Mouse (Mus musculus) erythroblast, adult 5-6 weeks (primary cell): Measurements from ENCODE around the gene Arhgap19. TPM values are rescaled to one million over a fixed set of nuclear protein-coding genes. Genes with fewer than 3 reads are reported as not detected.

Source experiments
- ATAC-seq: replicated peaks from 2 replicates; pipeline ENCODE4 v1.8.0; 2016; ENCODE audit warnings: moderate number of reproducible peaks, mild to moderate bottlenecking, moderate TSS enrichment, inconsistent platforms; ENCODE audit not compliant: poor library complexity, low FRiP score, severe bottlenecking
- total RNA-seq, 2 experiments: library from RNA; stranded (forward) in 1 of 2; stranded (reverse) in 1 of 2; fragments of 150-400 nt in 1 of 2; fragments of 200-764, 138-1000 nt in 1 of 2; gene quantifications; 2 replicates each; pipeline versions ENCODE4 v1.2.3 to v1.2.4; 2015 to 2017; ENCODE audit warnings: low replicate concordance in 2 of 2

Gene Arhgap19
- total RNA-seq, 2 experiments from 2014 or later: 17.5 to 28.1 TPM

DNA sequence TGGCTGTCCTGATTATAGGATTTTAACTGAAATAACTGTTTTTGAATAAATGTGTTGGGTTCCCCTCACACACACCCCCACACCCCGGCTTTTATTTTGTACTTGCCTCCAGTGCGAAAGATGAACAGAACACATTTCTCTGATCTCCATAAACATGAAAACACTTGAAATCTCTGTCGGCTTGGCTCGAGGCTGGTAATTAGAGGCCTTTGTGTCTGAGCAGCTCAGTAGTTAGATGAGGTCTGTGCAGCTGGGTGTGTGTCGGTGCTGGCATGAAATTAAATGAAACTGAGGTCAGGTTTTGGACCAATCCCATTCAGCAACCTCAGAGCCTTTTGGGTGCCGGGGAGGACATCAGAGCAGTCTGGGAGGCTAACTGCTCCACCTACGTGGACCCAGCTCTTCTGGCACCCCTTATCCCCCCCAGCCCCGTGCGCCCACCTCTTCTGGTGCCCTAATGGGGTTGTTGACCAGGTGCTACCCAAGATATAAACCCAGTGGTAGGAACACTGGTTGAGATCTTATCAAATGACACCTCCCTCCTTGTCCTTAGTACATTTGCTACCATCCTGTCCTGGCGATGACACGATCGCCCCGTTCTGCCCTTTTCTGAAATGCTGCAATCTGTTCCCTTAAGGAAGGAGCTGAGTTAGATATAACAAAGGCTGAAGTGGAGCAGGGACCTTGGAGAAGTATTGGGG, 30.8 kb upstream of the Arhgap19 start:
- no peak for ATAC-seq

DNA sequence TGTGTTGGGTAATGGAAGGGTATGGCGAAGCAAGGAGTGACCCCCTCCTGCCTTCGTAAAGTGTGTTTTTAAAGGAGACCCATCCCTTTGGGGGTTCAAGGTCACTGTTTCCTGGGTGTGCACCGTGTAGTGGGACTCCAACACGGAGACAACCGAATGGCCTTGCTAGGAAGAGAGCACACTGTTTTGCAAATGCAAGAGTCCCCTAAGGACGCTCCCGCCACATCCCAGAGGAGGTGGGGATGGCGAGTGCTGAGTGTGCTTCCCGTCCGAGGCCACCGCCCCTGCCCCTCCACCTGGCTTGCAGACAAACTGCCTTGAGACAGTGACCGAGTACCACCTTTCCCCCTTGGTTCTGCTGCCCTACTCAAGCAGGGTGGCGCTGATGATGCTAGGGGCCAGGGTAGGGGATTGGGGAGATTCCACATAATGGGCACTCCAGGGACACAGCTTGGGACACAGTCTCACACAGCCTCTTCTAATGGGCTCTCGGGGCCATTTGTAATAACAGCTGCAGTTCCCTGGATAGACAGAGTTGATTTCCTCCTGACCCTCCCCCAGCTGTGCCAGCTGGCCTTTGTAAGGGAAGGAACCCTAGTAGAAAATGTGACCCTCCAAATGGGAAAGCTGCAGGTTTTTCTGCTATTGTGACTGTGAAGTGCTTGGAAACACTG, 30.0 kb upstream of the Arhgap19 start:
- no peak for ATAC-seq

DNA sequence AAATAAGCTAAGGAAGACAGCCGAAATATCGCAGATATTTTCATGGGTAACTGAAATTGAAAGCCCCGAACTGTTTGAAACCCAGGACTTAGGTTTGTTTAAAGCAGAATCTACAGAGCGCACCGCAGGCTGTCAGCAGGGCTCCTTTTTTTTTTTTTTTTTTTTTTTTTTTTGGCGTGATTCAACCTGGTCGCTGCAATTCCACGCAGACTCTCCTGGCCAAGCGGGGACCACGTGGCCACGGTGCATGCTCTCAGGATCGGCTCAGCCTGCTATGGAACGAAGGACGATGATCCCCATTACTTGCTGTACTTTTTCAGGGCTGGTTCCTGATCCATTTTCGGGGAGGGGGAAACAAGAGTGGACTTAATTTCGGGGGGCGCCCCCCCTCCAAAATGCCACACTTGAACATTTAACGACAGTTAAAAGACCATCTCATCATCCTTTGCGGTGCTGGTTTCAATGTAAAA, 29.3 kb upstream of the Arhgap19 start:
- no peak for ATAC-seq

DNA sequence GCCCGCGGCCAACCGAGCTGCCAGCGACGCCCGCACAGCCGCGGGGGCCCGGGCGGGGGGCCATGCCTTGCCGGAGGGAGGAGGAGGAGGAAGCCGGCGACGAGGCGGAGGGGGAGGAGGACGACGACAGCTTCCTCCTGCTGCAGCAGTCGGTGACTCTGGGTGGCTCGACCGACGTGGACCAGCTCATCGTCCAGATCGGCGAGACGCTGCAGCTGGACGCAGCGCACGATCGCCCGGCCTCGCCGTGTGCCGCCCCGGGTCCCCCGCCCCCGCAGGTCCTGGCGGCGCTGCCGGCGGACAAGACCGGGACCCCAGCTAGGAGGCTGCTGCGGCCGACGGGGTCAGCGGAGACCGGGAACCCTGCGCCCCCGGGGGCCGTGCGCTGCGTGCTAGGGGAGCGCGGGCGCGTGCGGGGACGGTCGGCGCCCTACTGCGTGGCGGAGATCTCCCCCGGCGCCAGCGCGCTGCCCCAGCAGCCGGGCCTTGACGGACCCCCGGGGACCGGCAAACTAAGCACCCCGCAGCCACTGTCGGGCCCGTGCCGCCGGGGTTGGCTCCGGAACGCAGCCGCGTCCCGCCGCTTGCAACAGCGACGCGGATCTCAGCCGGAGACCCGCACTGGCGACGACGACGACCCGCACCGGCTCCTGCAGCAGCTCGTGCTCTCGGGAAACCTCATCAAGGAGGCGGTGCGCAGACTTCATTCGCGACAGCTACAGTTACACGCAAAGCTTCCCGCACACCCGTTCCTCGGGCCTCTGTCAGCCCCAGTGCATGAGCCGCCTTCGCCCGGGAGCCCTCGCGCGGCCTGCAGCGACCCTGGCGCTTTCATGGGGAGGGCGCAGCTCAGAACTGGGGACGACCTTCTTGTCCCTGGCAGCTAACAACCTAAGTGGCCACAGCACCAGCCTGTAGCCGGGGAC, 28.5 kb upstream of the Arhgap19 start:
- peak; percentile 42 for ATAC-seq

DNA sequence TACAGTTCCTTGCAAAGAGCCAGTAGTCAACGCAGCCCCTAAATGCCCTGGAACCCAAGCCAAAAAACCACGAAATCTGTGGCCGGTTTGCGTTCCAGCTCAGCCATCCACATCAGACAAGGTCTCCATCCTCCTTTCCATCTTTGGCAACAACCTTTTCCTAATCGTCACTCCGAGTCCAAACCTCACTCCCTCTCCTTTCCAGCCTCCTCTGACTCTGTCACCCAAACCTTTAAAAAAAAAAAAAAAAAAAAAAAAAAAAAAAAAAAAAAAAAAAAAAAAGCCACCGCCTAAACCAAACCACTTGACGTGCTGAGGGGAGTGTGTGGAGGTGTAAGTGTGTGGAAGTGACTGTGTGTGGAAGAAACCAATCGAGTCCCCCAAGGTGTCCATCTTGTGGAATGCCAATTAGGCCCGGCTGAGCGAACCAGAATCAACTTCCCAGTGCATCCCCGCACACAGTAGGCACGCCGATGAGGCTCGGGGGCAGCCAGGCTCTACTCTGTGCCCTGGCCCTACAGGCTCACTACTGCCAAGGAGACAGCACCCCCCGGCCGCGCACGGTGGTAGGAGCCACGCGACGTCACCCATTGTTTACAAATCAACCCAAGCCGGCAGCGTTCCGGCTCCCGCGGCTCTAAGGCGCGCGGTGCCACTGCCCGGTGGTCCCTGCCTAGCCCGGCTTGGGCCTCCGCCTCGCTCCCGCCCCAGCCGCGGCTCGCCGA, 27.7 kb upstream of the Arhgap19 start, which contains the start of gene Frat1:
Gene Frat1, plus strand, starts transcription at position 590 of the 725 bp plus-strand sequence.
- ATAC-seq: peak; percentile 91

DNA sequence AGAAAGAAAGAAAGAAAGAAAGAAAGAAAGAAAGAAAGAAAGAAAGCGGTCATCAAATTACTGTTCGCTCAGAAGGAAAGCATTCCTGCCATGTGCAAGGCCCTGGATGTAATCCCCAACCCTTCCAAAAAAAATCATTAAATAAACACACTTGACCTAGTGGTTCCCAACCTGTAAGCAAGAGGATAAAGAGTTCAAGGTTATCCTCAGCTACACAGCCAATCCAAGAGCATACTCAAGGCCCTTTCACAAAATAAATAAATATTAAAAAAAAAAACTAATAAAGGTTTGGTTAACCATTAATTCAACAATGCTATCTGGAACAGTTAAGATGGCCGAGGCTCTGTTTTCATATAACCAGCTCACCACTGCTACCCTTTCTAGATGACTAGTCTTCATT, 27.1 kb upstream of the Arhgap19 start:
- ATAC-seq: no peak

DNA sequence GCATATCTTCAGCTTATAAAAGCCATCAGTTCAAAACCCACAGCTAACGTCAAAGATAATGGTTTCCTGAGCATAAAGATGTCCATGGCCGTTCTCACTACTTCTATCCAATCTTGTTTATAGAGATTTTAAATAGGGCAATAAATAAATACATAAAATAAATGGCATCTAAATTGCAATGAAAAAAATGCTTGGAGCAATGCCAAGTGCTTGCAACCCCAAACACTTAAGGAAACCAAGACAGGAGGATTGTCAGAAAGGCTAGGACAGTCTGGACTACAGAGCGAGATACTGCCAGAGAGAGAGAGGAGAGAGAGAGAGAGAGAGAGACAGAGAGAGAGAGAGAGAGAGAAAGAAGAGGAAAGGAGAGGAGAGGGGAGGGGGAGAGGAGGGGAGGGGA, 24.7 kb upstream of the Arhgap19 start:
- ATAC-seq: no peak

DNA sequence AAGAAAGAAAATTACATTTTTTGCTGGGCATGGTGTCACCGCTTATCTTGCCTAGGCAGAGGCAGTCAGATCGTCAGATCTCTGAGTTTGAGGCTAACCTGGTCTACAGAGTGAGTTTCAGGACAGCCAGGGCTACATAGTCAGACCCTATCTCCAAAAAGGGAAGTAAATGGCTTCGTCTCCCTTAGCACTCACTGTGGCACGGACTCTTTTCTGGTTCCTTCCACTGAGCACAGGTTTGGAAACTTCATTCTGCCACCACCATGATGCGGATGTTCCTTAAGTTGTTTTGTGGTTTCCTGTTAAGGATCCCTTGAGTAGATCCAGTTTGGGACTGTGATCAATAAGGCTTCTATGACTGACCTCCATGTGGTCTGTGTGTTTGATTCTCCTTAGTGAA, 23.1 kb upstream of the Arhgap19 start:
- ATAC-seq: no peak

DNA sequence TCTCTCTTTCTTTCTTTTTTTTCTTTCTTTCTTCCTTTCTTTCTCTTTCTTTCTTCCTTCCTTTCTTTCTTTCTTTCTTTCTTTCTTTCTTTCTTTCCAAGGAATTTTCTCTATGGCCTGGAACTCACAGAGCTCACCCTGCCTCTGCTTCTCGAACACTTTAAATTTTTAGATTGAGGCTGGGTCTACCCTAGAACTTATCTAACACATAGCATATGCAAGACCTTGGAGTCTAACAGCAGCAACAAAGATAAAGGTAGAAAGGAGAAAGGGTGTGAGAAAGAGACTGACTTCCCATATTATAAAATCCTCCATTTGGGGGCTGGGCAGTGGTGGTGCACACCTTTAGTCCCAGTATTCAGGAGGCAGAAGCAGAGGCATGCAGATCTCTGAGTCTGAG, 20.7 kb upstream of the Arhgap19 start:
- no peak for ATAC-seq

DNA sequence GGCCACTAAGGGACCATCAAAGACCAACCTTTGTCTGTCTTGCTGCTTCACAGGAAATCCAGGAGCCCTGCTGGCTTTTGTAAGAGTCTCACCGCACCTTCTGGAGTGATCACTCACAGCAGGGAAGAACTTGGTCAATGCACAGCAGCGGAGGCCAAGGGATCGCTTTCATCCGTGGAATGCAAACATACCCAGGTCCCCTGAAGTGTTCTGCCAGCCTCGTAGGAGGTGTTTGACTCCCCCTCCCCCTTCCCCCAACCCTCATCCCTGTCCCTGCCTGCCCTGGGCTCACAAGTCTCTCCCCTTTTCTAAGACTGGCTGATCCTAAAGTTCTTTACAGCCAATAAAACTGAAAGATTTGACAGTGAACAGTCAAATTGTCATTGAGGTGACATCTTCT, 19.6 kb upstream of the Arhgap19 start:
- no peak for ATAC-seq

DNA sequence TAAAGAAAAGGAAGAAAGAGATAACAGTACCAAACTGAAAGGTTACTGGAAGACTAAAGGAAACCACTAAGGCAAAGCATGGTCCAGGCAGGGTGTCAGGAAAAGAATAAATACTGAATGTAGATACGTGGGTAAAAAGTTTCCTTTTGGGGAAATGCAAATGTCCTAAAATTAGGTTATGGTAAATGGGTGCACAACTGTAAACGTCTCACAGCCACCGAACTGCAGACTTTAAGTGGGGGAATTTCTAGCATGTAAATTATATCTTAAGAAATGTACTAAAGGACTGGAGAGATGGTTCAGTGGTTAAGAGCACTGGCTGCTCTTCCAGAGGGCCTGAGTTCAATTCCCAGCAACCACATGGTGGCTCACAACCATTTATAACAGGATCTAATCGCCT, 16.9 kb upstream of the Arhgap19 start:
- no peak for ATAC-seq

DNA sequence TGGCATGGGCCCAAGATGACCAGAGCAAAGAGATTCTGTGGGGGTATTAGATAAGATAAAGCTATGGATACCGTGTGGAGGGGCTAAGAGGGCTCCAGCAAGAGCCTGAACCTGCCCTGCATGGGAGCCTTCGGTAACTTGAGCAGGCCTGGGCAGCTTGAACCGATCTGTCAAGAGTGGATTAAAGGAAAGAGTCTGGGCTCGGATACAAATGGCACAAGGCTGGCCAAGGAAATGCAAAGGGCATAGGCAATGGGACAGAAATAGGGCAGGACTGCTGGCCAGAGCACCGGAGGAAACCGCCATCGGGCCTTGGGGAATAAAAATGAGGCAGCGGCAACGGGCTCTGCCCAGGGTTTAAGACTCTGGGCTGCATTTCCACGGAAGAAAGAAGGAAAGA, 15.5 kb upstream of the Arhgap19 start:
- ATAC-seq: no peak

DNA sequence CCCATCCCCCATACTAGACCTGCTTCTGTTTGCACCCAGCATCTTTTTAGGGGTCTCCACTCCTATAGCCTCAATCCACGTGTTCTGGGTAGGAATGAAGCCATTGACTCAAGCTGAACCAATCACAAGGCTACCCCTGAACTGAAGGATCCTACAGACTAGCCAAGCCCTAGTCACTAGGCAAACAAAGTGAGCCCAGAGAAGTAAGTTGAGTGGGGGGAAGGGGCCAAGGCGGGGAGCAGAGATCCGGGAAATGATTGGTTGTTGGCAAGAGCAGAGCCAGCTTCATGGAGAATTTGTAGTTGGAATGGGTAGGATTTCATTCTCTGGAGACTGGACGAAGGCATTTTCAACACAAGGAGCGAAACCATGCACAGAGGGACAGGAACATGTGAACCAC, 15.1 kb upstream of the Arhgap19 start:
- ATAC-seq: no peak

DNA sequence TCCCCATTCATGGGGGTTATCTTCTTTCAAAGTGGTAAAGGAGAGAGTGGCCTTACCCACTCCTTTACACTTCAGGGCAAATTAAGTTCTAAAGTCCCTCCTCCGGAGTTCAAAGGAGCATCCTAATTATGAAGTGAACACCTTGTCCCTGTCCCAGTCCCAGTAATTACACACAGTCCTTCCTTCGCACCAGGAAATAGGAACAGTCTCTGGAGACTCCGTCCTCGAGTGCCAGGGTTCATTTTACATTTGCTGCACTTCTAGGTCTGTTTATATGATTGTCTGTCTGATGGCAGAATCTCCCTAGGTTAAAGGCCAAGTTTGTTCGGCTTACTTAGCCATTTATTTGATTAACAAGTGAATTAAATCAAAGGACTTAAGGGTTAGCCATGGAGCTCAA, 14.6 kb upstream of the Arhgap19 start:
- no peak for ATAC-seq

DNA sequence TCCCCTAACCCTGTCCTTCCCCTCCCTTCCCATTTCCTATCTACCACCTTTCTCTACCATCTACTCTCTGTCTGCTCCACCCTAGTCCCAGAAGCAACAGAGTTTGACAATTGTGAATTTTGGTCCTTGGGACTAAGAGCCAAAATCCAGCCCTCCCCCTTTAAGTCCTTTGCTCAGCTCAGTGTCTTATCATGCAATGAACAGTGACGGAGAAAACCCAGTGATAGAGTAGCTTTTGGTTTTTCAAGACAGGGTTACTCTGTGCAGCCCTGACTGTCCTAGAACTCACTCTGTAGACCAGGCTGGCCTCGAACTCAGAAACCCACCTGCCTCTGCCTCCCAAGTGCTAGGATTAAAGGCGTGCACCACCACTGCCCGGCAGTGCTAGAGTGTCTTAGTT, 11.5 kb upstream of the Arhgap19 start:
- no peak for ATAC-seq

DNA sequence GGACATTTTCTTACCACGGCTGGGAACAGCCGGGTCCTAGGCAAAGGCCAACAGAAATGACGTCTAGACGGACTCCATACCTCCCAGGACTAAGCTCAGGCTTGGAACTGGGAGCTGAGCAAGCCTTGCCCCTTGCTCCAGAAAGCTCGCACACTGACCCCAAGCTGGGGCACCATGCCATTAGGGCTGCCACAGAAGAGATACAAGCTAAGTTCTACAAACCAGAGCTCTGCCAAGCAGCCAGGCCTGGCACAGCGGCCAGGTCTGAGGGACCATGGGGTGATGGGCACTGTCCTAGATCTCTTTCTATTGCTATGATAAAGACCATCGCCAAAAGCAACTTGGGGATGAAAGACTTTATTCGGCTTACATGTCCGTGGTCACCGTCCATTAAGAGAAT, 10.7 kb upstream of the Arhgap19 start:
- no peak for ATAC-seq

DNA sequence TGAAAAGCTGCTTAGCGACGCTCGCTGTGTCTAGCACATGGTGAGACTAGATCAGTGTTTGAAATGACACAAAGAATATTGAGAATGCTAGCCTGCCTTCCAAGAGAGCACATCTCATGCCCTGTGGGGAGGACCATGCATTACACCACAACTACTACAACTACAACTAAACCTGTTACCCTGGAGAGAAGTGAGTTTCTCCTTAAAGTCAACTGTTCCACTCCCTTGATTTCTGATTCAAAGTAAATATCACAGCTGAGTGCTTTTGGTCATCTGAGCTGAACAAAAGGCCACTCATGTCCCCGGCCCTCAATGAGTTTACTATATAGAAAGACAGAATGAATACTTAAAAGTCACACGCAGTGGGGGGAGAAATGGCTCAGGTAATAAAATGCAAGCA, 8.2 kb upstream of the Arhgap19 start:
- ATAC-seq: no peak

DNA sequence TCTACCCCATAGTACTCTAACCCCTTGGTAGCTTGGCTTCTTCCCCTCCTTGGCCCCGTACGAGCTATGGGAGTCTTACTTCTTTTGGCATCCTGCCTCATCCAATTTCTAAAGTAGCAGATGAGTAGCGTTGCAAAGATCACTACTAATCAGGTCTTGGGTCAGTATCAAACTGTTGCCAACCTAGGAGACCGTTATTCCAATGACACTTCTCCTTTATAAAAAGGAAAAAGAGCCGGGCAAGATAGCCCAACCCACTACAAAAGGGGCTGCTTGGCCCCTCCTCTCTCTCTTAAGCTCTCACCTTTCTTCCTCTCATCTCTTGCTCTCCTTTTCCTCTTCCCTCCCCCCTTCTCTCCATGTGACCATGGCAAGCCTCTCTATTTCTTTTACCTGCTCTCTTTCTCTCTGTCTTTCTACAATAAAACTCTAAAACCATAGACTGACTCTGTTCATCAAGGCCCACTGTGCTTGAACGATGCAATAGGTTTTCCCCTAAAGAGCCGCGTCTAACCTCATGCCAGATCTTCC, 6.3 kb upstream of the Arhgap19 start:
- ATAC-seq: no peak

DNA sequence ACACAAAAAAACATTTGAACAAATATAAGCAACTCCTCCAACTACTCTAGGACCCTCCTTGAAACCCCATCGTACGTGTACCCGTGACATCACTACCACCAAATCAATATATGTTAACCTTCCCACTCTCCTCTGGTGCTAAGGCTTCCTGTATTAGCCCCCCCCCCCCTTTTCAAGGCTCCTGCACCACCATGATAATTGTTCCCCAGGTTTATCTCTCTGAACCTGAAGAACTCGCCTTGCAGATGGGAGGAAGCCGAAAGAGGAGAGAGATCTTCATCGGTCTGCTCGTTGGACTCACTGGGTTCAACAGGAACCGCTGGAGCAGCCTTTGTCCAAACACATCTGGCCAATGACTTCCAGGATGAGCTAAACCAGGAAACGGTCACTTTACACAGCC, 5.7 kb upstream of the Arhgap19 start:
- peak; percentile 54 for ATAC-seq

DNA sequence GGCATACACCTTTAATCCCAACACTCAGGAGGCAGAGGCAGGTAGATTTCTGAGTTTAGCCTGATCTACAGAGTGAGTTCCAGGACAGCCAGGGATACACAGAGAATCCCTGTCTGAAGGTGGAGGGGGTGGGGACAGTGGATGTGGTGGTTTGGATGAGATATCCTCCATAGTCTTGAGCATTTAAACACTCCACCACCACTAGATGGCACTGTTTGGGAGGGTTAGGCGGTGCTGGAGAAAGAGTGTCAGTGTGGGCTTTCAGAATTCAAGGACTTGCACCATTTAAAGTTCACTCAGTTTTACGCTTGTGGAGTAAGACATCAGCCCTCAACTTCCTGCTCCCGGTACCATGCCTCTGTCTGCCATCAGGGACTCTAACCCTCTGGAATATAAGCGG, 4.0 kb upstream of the Arhgap19 start:
- ATAC-seq: no peak
